Mouse (Mus musculus): Measurements from ENCODE around the gene Ltb.

The Ltb gene

DNA sequence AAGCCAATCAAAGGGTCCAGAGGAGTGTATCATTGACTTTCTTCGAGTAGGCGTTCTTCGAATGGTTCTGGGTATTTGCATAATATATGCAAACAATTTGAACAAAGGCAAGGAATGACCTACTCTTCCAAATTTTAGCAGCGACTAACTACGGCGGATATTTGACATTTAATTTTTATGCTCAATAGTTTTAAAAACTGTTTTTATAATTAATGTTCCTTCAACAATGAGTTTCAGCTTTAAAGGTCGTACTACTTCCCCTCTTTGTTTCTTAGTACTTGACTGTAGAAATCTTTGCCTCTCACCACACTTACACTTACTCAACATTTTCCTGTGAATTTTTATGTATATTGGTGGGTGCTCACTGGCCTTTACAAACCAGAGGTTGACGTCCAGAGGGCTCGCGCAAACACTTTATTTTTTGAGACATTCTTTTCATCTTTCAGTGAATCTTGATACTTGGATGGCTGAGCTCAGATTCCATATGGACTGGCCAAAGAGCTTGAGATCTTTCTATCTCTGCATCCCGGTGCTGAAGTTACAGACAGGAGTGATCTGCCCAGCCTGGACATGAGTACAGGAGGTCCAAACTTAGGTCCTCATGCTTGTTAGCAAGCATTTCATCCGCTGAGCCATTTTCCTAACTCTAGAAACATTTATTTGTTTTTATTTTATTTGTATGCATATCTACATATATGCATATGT is 28.6 kb upstream of the Ltb start:
- DNase-seq (ENCODE audit: low read depth), result no peak

DNA sequence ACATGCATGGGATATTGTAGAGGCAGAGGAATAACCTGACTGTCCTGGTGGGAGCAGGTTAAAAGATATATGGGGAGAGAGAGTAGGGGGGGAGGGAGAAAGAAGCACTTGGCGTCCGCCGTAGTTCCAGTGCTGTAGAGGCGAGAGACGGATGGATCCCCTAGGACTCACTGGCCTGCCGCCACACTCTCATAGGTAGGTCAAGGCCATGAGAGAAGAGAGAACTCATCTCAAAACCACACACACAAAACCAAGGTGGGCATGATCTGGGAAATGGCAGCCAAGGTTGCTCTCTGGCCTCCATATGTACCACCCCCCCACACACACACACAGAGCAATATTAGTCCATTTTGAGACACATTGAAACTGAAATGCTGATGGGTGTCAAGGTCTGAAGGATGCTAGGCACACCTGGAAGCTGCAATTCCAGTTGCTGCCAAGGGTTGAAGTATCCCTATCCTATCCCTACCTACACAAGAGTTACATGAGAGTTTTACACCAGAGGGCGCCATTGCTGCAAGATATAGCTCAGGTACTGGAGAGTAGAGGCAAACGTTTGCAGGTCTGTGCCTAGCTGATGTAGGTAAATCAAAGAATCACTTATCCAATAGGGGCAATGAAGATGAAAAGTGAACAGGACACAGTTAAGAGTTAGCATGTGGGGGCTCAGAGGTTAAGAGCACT is 27.7 kb upstream of the Ltb start:
- DNase-seq (ENCODE audit: low read depth), result peak; percentile 94

- no peak for DNase-seq (ENCODE audit: low read depth)
These were observed 26.4 kb upstream of the Ltb start for GRCm38 (mm10) chr17:35167794-35168193.

DNA sequence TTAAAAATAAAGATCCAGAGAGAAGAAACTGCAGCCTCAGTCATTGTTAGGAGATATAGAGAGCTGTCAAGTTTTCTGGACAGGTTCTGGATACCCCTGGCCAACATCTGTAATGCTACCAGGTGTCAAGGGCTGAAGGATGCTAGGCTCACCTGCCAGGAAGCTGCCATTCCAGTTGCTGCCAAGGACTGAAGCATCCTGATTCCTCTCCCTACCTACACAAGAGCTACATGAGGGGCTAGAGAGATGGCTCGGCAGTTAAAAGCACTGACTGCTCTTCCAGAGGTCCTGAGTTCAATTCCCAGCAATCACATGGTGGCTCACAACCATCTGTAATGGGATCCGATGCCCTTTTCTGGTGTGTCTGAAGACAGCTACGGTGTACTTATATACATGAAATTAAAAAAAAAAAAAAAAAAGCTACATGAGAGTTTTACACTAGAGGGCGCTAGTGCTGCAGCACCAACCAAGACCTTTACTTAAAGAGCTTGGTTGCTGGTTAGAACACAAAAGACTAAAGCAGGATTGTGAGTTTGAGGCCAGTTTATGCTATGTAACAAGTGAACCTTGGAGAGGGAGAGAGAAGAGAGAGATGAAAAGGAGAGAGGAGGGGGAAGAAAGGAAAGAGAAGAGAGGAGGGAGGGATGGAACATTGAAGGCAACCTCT is 25.6 kb upstream of the Ltb start:
- peak; percentile 90 for DNase-seq (ENCODE audit: low read depth)

DNA sequence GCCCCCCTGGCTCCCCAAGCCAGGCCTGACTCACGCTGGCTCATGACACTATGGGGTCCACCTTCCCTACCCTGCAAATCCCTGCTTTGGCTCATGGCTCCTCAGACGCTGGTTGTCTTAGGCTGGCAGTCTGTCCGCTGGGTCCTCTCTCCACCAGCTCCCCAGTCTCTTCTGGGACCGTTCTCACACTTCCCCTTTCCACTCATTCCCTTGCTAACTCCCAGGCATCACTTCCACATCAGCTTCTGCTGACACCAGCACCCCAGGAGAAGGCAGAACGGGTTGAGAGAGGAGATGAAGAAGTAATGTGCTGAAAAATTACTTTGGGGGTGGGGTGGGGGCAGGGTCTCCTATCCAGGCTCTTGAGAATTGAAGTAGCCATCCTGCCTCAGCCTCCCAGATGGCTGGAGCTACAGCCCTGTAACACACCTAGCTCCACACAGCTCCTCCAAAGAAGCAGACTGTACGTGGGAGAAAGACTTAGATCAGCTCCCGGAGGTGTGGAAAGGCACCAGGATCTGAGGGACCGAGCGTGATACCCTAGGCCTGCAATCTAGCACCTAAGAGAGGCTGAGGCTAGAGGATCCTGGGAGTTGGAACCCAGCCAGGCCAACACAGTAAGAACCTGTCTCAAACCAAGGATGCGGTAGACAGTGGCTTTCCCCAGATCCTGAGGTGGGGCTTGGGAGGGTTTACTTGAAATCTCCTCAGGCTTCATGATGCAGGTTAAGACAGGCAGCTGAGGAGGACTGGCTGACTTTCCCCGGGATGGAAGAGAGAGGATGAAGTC is 21.6 kb upstream of the Ltb start:
- peak; percentile 80 for DNase-seq (ENCODE audit: low read depth)

DNA sequence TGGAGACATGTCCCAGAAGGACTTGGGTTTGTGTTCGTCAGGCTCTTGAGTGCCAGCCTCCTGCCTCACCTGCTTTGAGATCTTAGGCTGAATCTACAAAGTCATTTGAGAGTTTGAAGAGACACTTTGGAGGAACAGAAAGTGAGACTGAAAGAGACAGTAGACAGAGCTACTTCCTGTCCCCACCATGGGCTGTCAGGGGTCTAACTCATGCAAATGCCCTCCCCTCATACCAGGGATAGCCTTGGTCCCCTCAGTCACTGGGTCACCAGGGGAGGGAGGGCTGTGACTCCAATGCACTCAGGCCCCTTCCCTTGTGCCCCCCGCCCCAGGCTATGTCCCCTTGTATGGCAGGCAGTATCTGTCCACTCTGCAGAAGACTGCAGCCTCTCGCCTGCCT is 20.9 kb upstream of the Ltb start:
- peak; percentile 76 for DNase-seq (ENCODE audit: low read depth)

- peak; percentile 51 for DNase-seq (ENCODE audit: low read depth)
These were observed 19.9 kb upstream of the Ltb start for GRCm38 (mm10) chr17:35174201-35174977.

GRCm38 (mm10) chr17:35175382-35175781 is 18.9 kb upstream of the Ltb start:
- DNase-seq (ENCODE audit: low read depth), result no peak

DNA sequence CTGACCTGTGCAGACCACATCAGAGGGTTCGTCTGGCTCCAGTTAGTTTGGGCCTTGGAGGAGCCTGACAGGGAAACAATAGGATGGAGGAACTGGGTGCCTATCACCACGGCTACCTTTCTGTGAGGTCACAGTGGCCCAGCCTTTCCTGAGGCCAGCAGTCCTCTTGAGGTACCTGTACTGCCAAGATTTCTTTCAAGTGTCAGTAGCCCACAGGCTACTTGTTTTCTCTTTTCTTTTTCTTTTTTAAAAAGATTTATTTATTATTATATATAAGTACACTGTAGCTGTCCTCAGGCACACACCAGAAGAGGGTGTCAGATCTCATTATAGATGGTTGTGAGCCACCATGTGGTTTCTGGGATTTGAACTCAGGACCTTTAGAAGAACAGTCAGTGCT is 18.3 kb upstream of the Ltb start, which contains the start of gene Aif1:
Gene Aif1, minus strand, starts transcription at position 101 of the 400 bp plus-strand sequence.
- no peak for DNase-seq (ENCODE audit: low read depth)

DNA sequence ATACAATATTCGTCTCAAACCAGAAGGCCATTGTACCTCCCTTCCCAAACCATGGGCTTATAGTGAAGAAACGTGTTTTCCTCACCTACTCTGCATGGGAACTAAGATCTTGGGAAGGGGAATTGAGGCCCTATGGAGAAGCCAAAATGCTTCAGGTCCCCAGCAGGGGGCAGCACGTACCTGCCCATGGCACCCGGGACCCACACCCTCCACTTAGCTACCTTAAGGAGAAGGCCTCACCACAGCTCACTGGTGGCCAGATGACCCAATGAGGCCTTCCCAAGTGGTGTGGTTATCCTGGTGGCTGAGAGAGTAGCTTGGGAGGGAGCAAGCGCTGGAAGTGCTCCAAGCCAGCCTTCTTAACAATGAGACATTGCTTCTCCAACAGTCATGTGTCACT is 15.7 kb upstream of the Ltb start:
- DNase-seq (ENCODE audit: low read depth), result peak; percentile 90

- DNase-seq (ENCODE audit: low read depth), result peak; percentile 35
These were observed 14.1 kb upstream of the Ltb start for GRCm38 (mm10) chr17:35180093-35180492.

DNA sequence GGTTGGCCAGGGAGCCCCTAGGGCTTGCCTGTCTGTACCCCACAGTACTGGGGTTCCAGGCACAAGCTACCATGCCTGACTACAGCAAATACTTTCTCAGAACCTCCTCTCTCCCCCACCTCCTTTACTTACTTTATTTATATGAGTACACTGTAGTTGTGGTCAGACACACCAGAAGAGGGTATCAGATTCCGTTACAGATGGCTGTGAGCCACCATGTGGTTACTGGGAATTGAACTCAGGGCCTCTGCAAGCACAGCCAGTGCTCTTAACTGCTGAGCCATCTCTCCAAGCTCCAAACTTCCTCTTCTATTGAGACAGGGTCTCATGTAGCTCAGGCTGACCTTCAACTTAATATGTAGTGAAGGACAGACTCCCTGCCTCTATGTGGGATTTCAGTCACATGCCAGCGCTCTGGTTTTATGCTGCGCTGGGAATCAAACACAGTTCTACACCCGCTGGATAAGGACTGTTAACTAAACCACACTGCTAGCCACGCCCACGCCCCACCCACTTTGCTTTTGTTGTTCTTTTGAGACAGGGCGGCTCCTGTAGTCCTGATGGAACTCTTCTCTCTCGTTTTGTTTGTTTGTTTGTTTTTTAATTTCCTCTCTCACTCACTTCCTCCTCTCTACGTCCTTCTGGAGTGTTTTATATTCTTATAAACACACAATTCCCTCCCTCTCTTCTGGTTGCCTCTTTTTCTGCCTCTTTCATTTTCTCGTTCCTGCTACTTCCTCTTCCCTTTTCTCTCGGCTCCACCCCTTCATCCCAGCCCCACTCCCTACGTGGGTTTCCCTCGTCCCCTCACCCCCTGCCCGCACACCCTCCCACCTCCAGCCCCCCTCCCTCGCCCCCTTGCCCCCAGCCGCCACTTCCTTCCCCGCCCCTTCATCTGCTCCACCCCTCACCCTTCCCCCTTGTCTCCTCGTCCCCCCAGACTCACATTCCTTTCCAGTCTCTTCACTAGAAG is 8.3 kb upstream of the Ltb start:
- DNase-seq (ENCODE audit: low read depth), result peak; percentile 90

DNA sequence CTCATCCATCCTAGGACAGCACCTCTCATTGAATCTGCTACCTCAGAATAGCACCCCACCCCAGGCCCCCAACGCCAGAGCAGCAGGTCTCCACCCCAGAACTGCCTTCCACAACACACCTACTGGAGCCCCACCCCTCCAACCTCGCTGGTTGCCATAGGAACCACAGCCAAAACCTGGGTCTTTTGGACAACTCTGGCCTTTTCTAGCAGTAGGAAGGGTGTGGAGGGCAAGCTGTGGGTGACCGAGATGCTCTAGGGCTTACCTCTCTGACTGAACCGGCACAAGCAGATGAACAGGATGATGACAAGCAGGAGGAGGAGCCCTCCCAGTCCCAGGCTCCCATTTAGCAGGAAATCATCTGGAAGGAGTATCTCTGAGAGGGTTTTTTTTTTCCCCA is 7.6 kb upstream of the Ltb start:
- peak; percentile 85 for DNase-seq (ENCODE audit: low read depth)

- peak; percentile 46 for DNase-seq (ENCODE audit: low read depth)
These were observed 6.9 kb upstream of the Ltb start for GRCm38 (mm10) chr17:35187345-35187744.

- DNase-seq (ENCODE audit: low read depth), result no peak
These were observed 6.2 kb upstream of the Ltb start, which contains the start of gene Lst1 for GRCm38 (mm10) chr17:35187959-35188610. Lst1 (minus strand) TSS chr17:35188439.

DNA sequence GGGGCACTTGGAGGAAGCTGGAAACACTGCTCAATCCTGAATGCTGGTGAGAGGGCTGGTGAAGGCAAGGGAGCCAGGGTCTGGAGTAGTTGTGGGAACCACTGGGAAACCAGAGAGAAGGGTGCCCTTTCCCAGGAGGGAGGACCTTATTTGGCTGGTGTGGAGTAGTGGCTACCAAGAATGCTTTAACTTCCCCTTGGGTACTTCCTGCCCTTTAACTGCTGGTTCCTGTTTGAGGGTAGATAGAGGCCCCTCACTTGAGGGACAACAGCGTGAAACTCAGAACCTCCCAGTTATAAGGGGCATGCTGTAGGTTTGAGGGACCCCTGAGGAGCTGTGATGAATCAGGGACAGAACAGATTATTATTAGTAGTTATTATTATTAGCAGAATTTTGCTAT is 5.1 kb upstream of the Ltb start:
- DNase-seq (ENCODE audit: low read depth), result peak; percentile 43

DNA sequence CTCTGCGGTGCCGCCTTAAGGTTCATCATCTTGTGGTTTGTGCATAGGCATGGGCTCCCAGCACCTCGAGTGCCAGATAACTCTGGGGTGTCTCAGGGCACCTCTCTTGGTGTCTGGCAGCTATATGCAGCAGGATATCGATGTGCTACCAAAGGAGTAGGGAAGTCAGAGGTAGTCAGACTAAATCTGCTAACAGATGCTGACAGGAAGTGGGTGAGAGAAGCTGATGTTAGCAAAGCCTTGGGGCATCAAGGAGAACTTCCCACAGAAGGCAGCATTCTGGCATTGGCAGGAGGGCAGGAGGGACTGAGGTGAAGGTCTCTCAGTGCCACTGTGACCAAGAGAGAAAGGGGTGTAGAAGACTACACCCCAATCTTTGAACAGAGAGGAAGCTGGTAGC is 4.1 kb upstream of the Ltb start:
- peak; percentile 80 for DNase-seq (ENCODE audit: low read depth)

DNA sequence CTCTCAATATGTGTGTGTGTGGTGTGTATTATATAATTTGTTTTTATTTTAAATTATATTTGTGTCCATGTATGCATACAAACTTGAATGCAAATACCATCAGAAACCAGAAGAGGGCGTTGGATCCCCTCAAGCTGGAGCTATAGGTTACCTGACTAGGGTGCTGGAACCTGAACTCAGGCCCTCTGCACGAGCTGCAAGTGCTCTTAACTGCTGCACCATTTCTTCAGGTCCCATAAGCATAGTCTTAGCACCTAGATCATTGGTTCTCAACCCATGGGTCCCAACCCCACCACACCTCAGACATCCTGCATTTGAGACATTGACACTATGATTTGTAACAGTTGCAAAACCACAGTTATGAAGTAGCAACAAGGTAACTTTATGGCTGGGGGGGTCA is 2.5 kb upstream of the Ltb start:
- DNase-seq (ENCODE audit: low read depth), result peak; percentile 51

DNA sequence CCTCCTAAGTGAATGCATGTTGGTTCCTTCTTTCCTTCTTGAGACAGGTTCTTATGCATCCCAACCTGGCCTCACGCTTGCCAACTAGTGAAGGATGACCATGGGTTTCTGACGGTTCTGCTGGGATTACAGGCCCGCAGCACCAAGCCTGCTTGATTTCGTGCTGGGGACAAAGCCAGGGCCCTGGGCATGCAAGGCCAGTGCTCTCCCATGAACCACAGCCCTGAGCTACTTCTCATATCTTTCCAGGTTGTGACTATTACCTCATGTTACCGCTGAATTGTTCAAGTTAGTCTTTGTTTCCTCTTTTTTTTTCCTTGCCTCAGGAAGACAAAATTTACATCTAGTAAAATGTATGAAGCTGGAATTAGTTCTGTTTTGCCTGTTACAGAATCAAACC is 1.3 kb upstream of the Ltb start:
- no peak for DNase-seq (ENCODE audit: low read depth)

All from naive thymus-derived CD4-positive, alpha-beta T cell, adult 2 months (primary cell).